Mouse (Mus musculus): ENCODE measurements around the gene Agrn.
"Not testable (repeated sequence)": the region's sequence is repeated elsewhere in the genome, so short reads cannot be mapped to it uniquely, and the experiment has no call there.

Gene Agrn

DNA sequence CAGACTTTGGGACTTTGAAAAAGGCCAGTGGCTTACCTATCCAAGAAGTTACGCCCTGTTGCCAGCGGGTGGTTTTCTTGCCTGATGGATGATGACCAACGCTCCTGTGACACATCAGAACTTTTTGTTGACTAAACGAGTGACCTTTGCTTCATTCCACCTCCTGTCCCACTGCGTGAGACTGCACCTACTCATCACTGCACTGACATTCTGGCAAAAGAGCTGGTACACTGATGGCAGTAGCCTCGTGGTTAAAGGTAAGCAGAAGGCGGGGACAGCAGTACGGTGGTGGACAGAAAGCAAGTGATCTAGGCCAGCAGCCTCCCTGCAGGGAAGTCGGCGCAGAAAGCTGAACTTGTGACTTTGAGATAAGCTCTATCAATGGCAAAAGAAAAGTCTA lies 46.4 kb downstream of the Agrn start:
- not testable (repeated sequence) for DNase-seq (ENCODE audit: low spot score)

GRCm38 (mm10) chr4:156136285-156137100 lies 60.8 kb downstream of the Agrn start:
- no peak for DNase-seq (ENCODE audit: low spot score)

GRCm38 (mm10) chr4:156135801-156136200 lies 61.5 kb downstream of the Agrn start:
- no peak for DNase-seq (ENCODE audit: low spot score)

DNA sequence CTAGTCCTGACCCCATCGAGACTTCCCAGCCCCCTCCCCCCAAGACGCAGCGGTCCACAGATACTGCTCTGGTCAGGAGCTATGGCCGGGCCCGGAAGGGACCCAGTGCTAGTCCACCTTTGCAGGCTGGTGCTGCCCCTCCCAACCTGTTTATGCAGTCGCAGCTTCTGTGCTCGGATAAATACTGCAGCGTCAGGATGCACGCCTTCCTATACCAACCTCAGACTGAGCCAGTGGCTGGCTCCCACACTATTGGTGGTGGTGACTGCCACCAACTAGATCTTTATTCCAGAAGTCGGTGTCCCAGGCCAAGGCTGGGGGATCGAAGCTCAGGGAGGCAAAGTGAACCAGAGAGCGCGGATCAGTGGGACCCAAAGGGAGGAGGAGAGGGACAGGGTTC lies 62.2 kb downstream of the Agrn start:
- DNase-seq (ENCODE audit: low spot score), result no peak

- no peak for DNase-seq (ENCODE audit: low spot score)
These were observed 63.2 kb downstream of the Agrn start for GRCm38 (mm10) chr4:156133943-156134605.

- no peak for DNase-seq (ENCODE audit: low spot score)
These were observed 64.0 kb downstream of the Agrn start for GRCm38 (mm10) chr4:156133334-156133733.

GRCm38 (mm10) chr4:156130940-156131339 lies 66.3 kb downstream of the Agrn start:
- DNase-seq (ENCODE audit: low spot score), result no peak

GRCm38 (mm10) chr4:156130436-156130835 lies 66.9 kb downstream of the Agrn start, which contains the start of gene Rnf223:
Gene Rnf223, plus strand, starts transcription at chr4:156130513.
- no peak for DNase-seq (ENCODE audit: low spot score)

- no peak for DNase-seq (ENCODE audit: low spot score)
These were observed 68.5 kb downstream of the Agrn start for GRCm38 (mm10) chr4:156128746-156129145.

GRCm38 (mm10) chr4:156126841-156127240 lies 70.4 kb downstream of the Agrn start:
- DNase-seq (ENCODE audit: low spot score), result no peak

DNA sequence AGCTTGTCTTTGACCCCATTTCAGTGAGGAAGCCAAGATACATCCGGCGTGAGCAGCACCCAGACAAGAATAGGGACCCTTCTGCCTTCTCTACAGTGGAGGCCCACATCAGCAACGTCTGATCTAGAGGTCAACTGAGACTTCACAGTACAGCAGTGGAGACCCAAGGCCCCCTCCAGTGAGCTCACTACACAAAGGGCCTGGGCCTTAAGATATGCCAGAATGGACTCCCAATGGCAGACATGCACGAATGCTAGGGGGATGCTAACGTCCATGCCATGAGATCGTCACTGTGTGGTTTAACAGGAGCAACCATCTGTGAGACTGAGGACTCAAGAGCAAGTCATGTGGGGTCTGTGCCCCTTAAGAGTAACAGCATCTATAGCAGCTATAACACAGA lies 71.9 kb downstream of the Agrn start:
- DNase-seq (ENCODE audit: low spot score), result no peak

DNA sequence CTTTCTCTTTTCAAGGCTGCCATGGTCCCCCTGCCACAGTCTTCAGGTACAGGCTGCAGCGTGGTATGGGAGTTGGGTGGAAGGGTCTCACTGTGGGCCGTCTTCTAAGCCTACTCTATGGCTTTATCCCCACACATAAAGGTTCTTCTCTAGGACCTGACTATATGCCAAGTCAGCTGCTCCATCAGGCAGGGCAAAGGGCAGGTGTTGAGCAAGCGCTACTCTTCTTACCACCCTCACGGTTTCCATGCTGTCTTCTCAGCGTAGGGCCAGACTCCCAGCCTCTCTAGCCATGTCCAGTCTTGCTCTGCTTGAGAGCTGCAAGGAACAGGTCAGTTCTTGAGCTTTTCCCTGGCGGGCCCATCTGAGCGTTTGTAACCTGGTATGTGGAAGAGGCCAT lies 73.2 kb downstream of the Agrn start:
- DNase-seq (ENCODE audit: low spot score), result no peak

Measured in lung, postnatal 25 days (tissue).